Mouse (Mus musculus) heart, embryonic 12.5 days (tissue): ENCODE data around the gene Agrp. TPM values are rescaled to one million over a fixed set of nuclear protein-coding genes. Genes with fewer than 3 reads are reported as not detected.

Source experiments
- ATAC-seq: fragments of 200-750 bp; cut with Nextera tagmentation; 2 replicates; pipeline ENCODE4 v1.8.0; 2017; ENCODE audit warnings: moderate TSS enrichment, moderate library complexity; ENCODE audit not compliant: insufficient number of reproducible peaks, low FRiP score
- H3K27ac ChIP-seq: fragments of 300-500 bp; sonication (generic); 2 replicates; pipeline ENCODE4 v1.5.1; 2016; ENCODE audit warnings: mild to moderate bottlenecking, moderate library complexity; ENCODE audit not compliant: poor library complexity, severe bottlenecking
- H3K27me3 ChIP-seq: fragments of 300-500 bp; sonication (generic); replicated peaks from 2 replicates; pipeline ENCODE4 v1.6.1; 2016; ENCODE audit warnings: mild to moderate bottlenecking, moderate library complexity
- H3K36me3 ChIP-seq: fragments of 300-500 bp; sonication (generic); 2 replicates; pipeline ENCODE4 v1.6.1; 2016; ENCODE audit warnings: mild to moderate bottlenecking, moderate library complexity
- H3K4me1 ChIP-seq: fragments of 300-500 bp; sonication (generic); replicated peaks from 2 replicates; pipeline ENCODE4 v1.6.1; 2016; ENCODE audit warnings: mild to moderate bottlenecking
- H3K4me2 ChIP-seq: fragments of 300-500 bp; sonication (generic); 2 replicates; pipeline ENCODE4 v1.6.1; 2016; ENCODE audit warnings: mild to moderate bottlenecking, moderate library complexity
- H3K4me3 ChIP-seq: fragments of 300-500 bp; sonication (generic); 2 replicates; pipeline ENCODE4 v1.5.1; 2016; ENCODE audit warnings: mild to moderate bottlenecking
- H3K9ac ChIP-seq: fragments of 300-500 bp; sonication (generic); 2 replicates; pipeline ENCODE4 v1.6.1; 2016; ENCODE audit warnings: mild to moderate bottlenecking, moderate library complexity
- H3K9me3 ChIP-seq: fragments of 300-500 bp; sonication (generic); replicated peaks from 2 replicates; pipeline ENCODE4 v1.6.1; 2016; ENCODE audit warnings: mild to moderate bottlenecking, moderate library complexity
- WGBS: fragments of 180-500 bp; shearing (Covaris S2); methylation state at CpG from one replicate; pipeline ENCODE4 v1.1.7; 2016; 5-methylcytosine and 5-hydroxymethylcytosine counted together
- polyA plus RNA-seq: library from polyadenylated mRNA; unstranded; fragments of >200 nt; fragmentation: Nextera tagmentation; extraction: Ambion mirVana; gene quantifications from 2 replicates; pipeline ENCODE4 v1.2.1, GENCODE M21; 2016

The Agrp gene
- polyA plus RNA-seq, 1 experiment from 2014 or later = 0.64 TPM

DNA sequence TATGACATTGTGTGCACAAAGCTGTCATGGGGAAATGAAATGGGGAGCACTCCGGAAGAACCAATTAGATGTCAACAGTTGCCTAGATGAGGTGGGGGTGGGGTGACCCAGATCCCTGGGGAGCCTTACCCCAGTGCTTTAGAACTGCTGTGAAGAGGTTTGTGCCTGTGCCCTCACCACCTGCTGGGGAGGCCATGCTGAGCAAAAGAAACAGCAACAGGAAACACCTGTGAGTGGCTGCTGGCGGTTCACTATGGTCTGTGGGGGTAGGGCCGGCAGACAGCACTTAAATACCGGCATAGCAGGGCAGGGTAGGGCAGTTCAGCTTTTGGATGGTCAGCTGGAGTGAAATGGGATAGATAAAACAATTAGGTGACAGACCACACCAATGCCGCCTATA, 14.1 kb downstream of the Agrp start:
- Histone ChIP-seq H3K9me3 (no peaks in the 10 kb centered on the region), H3K9ac (no peak overlapping the region), H3K4me3 (no peak overlapping the region), H3K4me1 (peaks cover 29% of the 10 kb centered on the region), H3K4me2 (no peak overlapping the region), H3K27ac (0 out of 2 replicates have a peak overlapping the region, but pooled peaks have one; percentile 3), H3K36me3 (peaks cover 62% of the 10 kb centered on the region), H3K27me3 (no peaks in the 10 kb centered on the region)
- 36% methylated on average over 5 of the region's 5 CpGs for WGBS
- ATAC-seq = no peak

DNA sequence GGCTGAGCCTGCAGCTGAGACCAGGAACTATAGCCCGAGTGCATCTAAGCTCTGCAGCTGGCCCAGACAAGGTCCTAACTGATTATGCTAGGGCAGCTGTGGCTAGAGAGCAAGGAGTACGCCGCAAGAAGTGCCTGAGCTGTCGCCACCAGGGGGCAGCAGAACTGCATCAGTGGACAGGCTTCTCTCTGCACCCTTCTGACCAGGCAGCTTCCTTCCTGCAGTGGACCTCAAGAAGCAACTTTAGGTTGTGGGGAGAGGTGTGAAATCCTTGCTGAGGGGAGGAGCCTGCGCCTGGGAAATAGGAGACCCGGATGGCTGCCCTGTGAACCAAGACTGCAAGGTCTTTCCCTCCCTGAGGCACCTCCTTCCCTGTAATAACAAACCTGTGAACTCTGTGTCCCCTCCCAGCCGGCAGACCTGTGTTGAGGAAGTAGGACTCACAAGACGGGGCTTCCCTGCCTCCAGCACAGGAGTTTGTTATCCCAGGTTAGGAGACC, 14.7 kb downstream of the Agrp start:
- ATAC-seq = peak; percentile 80

DNA sequence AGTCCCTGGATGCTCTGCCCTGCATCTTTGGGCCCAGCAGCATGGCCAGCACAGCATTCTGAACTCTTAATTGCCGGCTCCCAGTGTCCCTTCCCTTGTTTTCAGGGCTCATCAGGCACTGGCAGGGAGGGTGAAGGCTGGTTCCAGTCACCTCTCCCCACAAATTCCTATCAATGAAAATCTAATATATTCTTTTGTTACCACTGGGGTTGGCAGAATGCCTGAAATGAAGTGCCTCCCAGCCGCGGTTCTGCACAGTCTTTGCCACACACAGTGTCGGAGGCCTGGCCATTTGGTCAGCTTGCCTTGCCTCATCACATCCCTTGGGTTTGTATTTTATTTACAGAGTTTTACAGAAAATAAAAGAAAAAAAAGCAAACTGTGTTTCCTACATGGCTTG, 15.4 kb downstream of the Agrp start:
- Histone ChIP-seq H3K4me3 (no peak overlapping the region), H3K4me1 (peaks cover 29% of the 10 kb centered on the region), H3K27ac (no peak overlapping the region), H3K27me3 (no peaks in the 10 kb centered on the region), H3K9ac (no peak overlapping the region), H3K36me3 (peaks cover 74% of the 10 kb centered on the region), H3K4me2 (no peak overlapping the region), H3K9me3 (no peaks in the 10 kb centered on the region)
- WGBS = 84% methylated on average over 4 of the region's 4 CpGs
- no peak for ATAC-seq

More for the DNA sequence above, 14.7 kb downstream of the Agrp start:
- Histone ChIP-seq H3K9me3 (no peaks in the 10 kb centered on the region), H3K27me3 (no peaks in the 10 kb centered on the region), H3K4me2 (no peak overlapping the region), H3K4me1 (peaks cover 29% of the 10 kb centered on the region), H3K9ac (0 out of 2 replicates have a peak overlapping the region, but pooled peaks have one; percentile 31), H3K27ac (0 out of 2 replicates have a peak overlapping the region, but pooled peaks have one; percentile 3), H3K4me3 (no peak overlapping the region), H3K36me3 (peaks cover 68% of the 10 kb centered on the region)
- 5% methylated on average over 8 of the region's 8 CpGs for WGBS

DNA sequence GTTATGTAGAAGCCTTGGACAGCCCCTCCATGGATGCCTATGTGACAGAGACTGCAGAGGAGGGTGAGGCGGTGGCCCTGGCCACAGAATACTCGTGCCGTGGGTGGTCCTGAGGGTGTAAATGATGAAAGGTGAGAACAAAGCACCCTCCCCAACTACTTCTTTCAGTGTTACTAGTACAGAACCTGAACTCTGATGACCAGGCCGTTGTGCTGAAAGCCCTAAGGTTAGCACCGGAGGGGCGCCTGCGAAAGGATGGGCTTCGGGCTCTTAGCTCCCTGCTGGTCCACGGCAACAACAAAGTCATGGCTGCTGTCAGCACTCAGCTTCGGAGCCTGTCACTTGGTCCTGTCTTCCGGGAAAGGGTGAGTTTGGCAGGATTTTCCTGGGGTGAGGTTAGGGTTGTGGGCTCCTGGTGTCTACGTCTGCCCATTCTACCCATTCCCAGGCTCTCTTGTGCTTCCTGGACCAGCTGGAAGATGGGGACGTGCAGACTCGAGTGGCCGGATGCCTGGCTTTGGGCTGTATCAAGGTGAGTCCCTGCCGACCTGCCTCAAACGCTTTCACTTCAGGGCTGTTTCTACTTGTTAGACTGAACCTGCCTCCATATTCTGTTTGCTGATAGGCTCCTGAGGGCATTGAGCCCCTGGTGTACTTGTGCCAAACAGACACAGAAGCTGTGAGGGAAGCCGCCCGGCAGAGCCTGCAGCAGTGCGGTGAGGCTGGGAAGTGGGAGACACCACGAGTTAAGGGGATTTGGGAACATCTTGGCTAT, 16.1 kb downstream of the Agrp start:
- 88% methylated on average over 21 of the region's 21 CpGs for WGBS

DNA sequence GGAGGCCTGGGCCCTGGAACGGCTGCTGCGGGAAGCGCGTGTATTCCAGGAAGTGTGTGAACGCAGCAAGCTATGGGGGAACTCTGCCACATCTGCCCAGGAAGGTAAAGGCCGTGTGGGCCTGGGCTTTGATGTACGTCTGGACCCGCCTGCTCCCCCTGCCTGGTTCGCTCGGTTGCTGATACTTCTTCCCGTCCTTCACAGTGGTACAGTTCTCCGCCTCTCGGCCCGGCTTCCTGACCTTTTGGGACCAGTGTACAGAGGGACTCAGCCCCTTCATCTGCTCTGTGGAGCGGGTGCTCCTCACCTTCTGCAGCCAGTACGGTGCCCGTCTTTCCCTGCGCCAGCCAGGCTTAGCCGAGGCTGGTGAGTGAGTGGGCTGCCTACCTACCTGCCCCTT, 17.0 kb downstream of the Agrp start:
- no peaks in the 10 kb centered on the region for H3K27me3 ChIP-seq
- H3K36me3 ChIP-seq = peaks cover 91% of the 10 kb centered on the region
- 0 out of 2 replicates have a peak overlapping the region, but pooled peaks have one; percentile 21 for H3K9ac ChIP-seq
- no peak for ATAC-seq
- no peaks in the 10 kb centered on the region for H3K9me3 ChIP-seq
- 88% methylated on average over 19 of the region's 19 CpGs for WGBS
- peaks cover 29% of the 10 kb centered on the region for H3K4me1 ChIP-seq
- no peak overlapping the region for H3K4me3 ChIP-seq
- H3K4me2 ChIP-seq = no peak overlapping the region
- no peak overlapping the region for H3K27ac ChIP-seq

More for the DNA sequence above, 16.1 kb downstream of the Agrp start:
- no peak for ATAC-seq
- Histone ChIP-seq H3K36me3 (peaks cover 82% of the 10 kb centered on the region), H3K9ac (0 out of 2 replicates have a peak overlapping the region, but pooled peaks have one; percentile 13), H3K4me1 (peaks cover 29% of the 10 kb centered on the region), H3K4me2 (no peak overlapping the region), H3K9me3 (no peaks in the 10 kb centered on the region), H3K27me3 (no peaks in the 10 kb centered on the region), H3K27ac (no peak overlapping the region), H3K4me3 (no peak overlapping the region)

DNA sequence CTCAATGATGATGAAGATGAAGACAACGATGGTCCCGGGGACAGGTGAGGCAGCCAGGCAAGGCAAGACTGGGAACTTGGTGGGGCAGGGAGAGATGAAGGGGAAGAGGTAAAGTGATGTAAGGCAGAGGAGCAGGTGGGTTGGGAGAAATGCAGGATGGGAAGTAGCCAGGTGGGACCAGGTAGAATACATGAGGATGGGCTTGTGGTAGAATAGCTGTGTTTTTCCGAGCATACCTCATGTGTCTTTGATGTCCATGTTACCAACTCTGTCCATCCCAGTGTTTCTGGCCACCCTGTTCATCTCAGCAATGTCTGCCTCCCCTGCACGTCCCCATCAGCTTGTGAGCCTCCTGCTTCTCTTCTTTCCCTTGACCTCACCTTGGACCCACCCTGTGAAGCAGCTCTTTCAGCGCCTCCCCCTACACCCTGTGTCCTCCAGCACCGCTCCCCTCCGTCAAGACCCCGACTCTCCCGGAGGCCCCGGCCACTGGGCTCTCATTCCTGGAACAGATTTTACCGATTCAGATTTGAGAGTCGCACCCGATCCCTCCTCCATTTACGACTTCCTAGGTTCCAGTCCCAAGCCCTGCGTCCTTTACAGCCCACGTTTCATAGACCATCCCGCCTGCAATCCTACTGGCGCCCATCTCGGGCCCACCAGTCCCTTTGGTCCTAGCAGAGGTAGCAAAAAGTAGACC, 18.2 kb downstream of the Agrp start:
- Histone ChIP-seq H3K4me1 (peaks cover 27% of the 10 kb centered on the region), H3K4me2 (no peak overlapping the region), H3K27me3 (no peaks in the 10 kb centered on the region), H3K9me3 (no peaks in the 10 kb centered on the region), H3K9ac (no peak overlapping the region), H3K36me3 (peaks cover 88% of the 10 kb centered on the region), H3K27ac (no peak overlapping the region), H3K4me3 (no peak overlapping the region)
- 93% methylated on average over 19 of the region's 19 CpGs for WGBS
- no peak for ATAC-seq

DNA sequence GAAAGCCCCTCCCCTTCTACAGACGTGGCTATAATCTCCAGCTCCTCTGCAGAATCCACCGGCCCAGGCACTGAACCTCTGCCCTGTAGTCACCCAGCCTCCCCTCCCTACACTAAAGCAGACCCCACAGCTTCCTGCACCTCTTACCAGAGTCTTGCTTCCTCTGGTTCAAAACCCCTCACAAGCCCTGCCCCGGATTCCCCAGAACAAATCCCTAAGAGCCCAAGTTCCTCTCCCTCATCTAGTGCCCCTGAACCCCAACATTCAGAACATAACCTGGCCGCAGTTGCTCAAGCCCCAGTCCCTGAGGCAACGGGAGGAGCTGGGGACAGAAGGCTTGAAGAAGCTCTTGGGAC, 18.9 kb downstream of the Agrp start:
- WGBS = 90% methylated on average over 5 of the region's 5 CpGs
- H3K9me3 ChIP-seq = no peaks in the 10 kb centered on the region
- H3K27ac ChIP-seq = no peak overlapping the region
- ATAC-seq = no peak
- no peaks in the 10 kb centered on the region for H3K27me3 ChIP-seq
- peaks cover 80% of the 10 kb centered on the region for H3K36me3 ChIP-seq
- no peak overlapping the region for H3K9ac ChIP-seq
- H3K4me1 ChIP-seq = peaks cover 27% of the 10 kb centered on the region
- no peak overlapping the region for H3K4me2 ChIP-seq
- H3K4me3 ChIP-seq = no peak overlapping the region

DNA sequence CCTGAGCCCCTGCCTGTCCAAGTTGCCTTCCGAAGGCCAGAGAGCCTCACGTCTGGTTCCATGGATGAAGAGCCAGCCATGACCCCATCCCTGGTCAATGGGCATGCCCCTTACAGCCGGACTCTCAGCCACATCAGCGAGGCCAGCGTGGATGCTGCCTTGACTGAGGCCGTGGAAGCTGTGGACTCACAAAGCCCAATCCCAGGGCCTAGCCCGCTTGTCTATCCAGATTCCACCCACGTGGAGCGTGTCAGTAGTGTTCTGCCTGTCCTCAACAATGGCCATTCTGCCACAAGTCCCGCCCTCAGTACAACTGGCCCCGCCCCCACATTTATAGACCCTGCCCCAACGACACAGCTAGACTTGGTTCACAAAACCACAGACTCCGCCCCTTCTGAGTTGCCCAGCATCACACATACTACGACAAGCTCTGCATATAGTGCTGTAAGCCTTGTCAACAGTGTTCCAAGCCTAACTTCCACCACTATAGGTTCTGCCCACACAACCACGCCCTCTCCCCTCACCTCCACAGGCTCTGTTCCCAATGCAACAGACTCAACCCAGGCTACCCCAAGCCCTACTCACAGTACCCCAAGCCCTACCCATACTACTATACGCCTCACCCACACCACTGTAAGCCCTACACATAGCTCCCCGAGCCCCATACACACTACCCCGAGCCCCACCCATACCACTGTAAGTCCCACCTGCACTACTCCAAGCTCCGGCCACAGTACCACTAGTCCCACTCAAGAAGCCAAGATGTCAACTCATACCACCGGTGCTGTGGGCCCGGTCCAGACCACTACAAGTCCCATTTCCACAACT, 19.5 kb downstream of the Agrp start:
- 88% methylated on average over 21 of the region's 21 CpGs for whole genome bisulfite sequencing
- no peak overlapping the region for H3K4me2 ChIP-seq
- no peak for ATAC-seq
- no peak overlapping the region for H3K9ac ChIP-seq
- no peak overlapping the region for H3K4me3 ChIP-seq
- no peaks in the 10 kb centered on the region for H3K27me3 ChIP-seq
- peaks cover 27% of the 10 kb centered on the region for H3K4me1 ChIP-seq
- H3K36me3 ChIP-seq = peaks cover 75% of the 10 kb centered on the region
- no peaks in the 10 kb centered on the region for H3K9me3 ChIP-seq
- H3K27ac ChIP-seq = no peak overlapping the region

DNA sequence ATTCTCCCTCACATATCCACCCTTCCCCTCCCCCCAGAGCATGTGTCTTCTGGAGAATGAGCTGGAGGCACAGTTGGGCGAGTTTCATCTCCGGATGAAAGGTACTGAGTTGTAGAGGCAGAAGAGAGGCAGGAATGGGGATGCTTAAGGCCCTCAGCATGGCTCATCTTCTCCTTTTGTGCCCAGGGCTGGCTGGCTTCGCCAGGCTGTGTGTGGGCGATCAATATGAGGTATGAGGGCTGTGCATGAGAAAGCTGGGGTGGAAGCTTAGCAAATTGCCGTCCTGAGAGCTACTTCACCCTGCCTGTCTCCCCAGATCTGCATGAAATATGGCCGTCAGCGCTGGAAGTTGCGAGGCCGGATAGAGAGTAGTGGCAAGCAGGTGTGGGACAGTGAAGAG, 21.3 kb downstream of the Agrp start:
- Histone ChIP-seq H3K4me3 (no peak overlapping the region), H3K4me1 (peaks cover 24% of the 10 kb centered on the region), H3K27me3 (peaks cover 10% of the 10 kb centered on the region), H3K27ac (no peak overlapping the region), H3K9me3 (no peaks in the 10 kb centered on the region), H3K4me2 (no peak overlapping the region), H3K36me3 (peaks cover 61% of the 10 kb centered on the region), H3K9ac (no peak overlapping the region)
- ATAC-seq = no peak
- 91% methylated on average over 9 of the region's 9 CpGs for WGBS

DNA sequence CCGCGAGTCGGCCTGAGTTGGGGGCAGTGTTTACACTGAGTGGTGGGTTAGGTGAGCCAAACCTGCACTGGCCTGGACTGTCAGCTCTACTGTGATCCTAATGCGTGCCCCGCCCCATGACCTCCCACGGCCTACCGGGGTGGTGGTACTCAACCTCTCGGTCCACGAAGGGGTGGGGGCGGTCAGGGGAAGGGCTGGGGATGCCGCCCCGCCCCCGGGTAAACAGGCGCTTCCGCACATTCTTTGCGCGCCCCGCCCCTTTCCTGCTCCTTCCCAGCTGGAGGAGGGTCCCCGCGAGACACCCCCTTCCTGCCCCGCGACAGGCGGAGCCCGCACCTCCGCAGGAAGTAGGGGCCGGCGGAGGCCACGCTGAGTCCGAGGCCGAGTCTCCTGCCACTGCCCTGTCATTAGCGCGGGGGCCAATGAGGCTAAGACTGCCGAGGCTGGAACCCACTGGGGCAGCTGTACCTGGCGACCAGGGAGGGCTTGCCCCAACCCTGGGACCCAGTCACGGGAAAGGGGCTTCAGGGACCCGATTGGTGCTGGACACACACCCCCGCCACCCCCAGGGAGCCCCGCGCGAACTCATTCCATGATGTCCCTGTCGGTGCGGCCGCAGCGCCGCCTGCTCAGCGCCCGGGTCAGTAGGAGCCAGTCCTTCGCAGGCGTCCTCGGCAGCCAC, 23.2 kb downstream of the Agrp start:
- peak overlapping the region; percentile 98 for H3K4me2 ChIP-seq
- H3K9me3 ChIP-seq = no peaks in the 10 kb centered on the region
- 2% methylated on average over 50 of the region's 50 CpGs for WGBS
- H3K4me3 ChIP-seq = peak overlapping the region; percentile 64
- peaks cover 46% of the 10 kb centered on the region for H3K36me3 ChIP-seq
- ATAC-seq = peak; percentile 79
- peak overlapping the region; percentile 35 for H3K27ac ChIP-seq
- H3K9ac ChIP-seq = peak overlapping the region; percentile 79
- peaks cover 10% of the 10 kb centered on the region for H3K27me3 ChIP-seq
- peaks cover 33% of the 10 kb centered on the region for H3K4me1 ChIP-seq
